Mouse (Mus musculus): ENCODE results near the gene Dcaf12l2.

The Dcaf12l2 gene

DNA sequence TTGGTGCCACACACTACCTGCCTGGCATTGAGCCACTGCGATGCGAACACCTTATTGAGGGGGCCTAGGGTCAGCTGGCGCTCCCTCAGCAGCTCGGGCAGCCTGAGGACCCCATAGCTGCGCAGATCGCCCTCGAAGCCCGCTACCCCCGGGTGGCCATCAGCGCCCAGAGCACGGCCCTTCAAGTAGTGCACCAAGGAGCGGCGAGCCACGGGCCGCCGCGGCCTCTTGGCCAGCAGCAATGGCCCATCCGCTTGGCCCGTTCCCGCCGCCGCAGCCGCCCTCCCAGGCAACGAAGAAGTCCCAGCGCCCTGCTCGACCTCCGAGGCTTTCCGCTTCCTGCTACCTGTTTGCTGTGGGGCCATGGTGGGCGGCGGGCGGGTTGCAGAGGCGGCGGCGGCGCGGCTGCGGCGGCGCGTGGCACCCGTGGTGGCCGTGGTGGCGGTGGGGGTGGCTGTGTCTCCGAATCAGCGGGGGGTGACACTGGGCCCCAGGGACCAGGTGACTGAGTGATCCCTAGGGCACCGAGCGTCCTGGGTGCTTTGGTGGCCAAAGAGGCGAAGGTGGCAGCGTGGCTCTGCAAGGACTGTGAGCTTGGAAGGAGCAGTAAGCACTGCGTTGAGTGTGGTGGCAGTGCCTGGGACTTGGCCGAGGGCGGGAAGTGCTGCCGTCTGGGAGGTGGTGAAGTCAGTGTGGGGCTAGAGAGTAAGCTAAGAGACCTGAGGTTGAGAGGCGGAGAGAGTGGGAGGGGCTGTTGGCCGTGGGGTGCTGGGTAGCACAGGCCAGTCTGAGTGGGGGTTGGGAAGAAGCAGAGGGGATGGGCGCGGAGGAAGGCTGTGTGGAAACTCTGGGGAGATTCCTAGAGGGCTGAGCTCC lies at the start of gene Dcaf12l2:
Gene Dcaf12l2, minus strand, starts transcription at position 697 of the 876 bp plus-strand sequence.
- no peak for DNase-seq (ENCODE audit: low spot score in 2 of 2)

DNA sequence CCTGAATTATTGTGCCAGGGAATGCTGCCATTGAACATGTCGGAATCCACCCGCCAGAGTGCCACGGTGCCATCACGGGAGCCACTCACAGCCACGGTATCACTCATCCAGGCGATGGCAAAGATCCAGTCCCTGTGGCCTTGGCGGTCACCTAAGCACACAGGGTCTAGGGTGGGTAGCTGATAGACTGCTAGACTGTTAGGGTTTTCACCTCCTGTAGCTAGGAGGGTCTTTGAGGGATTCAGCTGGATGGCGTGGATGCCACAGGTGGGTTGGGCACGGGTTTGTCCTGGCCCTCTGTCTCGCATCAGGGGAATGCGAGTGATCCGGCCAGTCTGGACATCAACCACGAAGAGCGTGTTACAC lies 879 bp downstream of the Dcaf12l2 start:
- DNase-seq (ENCODE audit: low spot score in 2 of 2): no peak

All from thymus, postnatal 10 days (tissue).